Mouse (Mus musculus) thymus, adult 2 months (tissue): ENCODE results near the gene Rusc2. TPM values are rescaled to one million over a fixed set of nuclear protein-coding genes. Genes with fewer than 3 reads are reported as not detected.

Experiments used
- DNase-seq: peaks from one replicate; pipeline ENCODE4 v3.0.0; 2021
- H3K27ac ChIP-seq: fragments of 200-500 bp; 2 replicates; pipeline ENCODE4 v1.5.1; 2012; ENCODE audit warnings: low read length, control low read depth; ENCODE audit not compliant: control insufficient read depth, insufficient read depth
- H3K27me3 ChIP-seq: fragments of 200-500 bp; 2 replicates; pipeline ENCODE4 v1.6.1; 2012; ENCODE audit warnings: mild to moderate bottlenecking, low read length, moderate library complexity, mixed read lengths; ENCODE audit not compliant: control insufficient read depth, insufficient read depth
- H3K36me3 ChIP-seq: fragments of 200-500 bp; 2 replicates; pipeline ENCODE4 v1.6.1; 2012; ENCODE audit warnings: mild to moderate bottlenecking, low read length, moderate library complexity; ENCODE audit not compliant: control insufficient read depth, insufficient read depth
- H3K4me1 ChIP-seq: fragments of 200-500 bp; replicated peaks from 2 replicates; pipeline ENCODE4 v1.6.1; 2012; ENCODE audit warnings: low read length; ENCODE audit not compliant: control insufficient read depth, insufficient read depth
- H3K4me3 ChIP-seq: fragments of 200-500 bp; 2 replicates; pipeline ENCODE4 v1.5.1; 2012; ENCODE audit warnings: mild to moderate bottlenecking, low read length, control low read depth, moderate library complexity; ENCODE audit not compliant: control insufficient read depth, insufficient read depth
- CTCF ChIP-seq: fragments of 200-500 bp; IDR thresholded peaks from 2 replicates; pipeline ENCODE4 v1.5.1; 2012; ENCODE audit warnings: mild to moderate bottlenecking, control low read depth, low read length, moderate library complexity, borderline replicate concordance; ENCODE audit not compliant: control insufficient read depth, poor library complexity, insufficient read depth; ENCODE audit errors: extremely low read depth
- POLR2A ChIP-seq: fragments of 200-500 bp; IDR thresholded peaks from 2 replicates; pipeline ENCODE4 v1.6.1; 2012; ENCODE audit warnings: mild to moderate bottlenecking, low read length, control low read depth, moderate library complexity; ENCODE audit not compliant: control insufficient read depth, poor library complexity, insufficient read depth; ENCODE audit errors: extremely low read depth
- WGBS: fragments of 180-500 bp; shearing (Covaris S2); methylation state at CpG from one replicate; pipeline ENCODE4 v1.1.7; 2018; 5-methylcytosine and 5-hydroxymethylcytosine counted together
- polyA plus RNA-seq: library from polyadenylated mRNA; depleted of rRNA; stranded (reverse); fragments of >200 nt; gene quantifications from 2 replicates; pipeline ENCODE4 v1.2.3, GENCODE M21; 2012

The Rusc2 gene
- polyA plus RNA-seq, 1 experiment = 4.2 TPM

DNA sequence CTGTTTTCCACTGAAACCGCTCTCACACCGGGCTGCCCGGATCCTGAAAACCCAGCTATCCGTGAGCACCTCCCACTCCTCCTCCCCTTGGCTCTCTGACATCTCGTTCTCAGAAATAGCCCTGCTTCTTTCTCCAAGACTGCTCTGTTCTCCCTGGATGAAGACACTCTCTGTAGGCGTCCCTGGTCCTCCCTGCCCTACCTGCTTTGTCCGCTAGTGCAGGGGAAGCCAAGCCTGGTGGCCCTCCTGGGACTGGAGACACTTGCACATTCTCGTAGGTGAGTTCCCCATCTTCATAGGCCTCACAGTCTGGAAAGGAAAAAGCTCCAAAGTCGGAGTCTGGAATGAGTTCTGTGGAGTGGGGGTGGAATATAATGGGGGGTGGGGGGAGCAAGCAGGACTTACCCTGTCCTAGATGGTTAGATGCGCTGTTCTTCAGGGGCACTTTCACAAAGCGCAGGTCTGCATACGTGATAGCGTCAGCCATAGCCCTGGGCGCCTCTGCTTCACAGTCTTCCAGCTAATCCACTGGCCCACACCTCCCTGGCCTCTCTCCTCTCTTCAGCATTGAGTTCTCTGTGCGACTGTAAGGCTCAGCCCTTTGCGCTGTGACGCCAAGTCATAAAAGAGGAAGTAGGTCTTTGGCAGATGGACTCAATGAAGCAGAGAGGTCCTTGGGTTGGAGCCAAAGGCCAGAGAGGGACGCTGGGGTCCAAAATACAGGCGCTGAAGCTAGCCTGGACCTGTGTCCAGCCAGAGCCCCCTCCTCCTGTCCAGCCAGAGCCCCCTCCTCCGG is 72.5 kb downstream of the Rusc2 start, which contains the start of gene Cd72:
Gene Cd72, minus strand, starts transcription at position 588 of the 796 bp plus-strand sequence.
- DNase-seq = no peak
- peak; percentile 11; the same call in 1 of the 2 replicates for TF ChIP-seq CTCF
- TF ChIP-seq POLR2A = no peak
- peaks cover 50% of the 10 kb centered on the region for H3K4me1 ChIP-seq
- no peaks in the 10 kb centered on the region for H3K27me3 ChIP-seq
- H3K36me3 ChIP-seq = no peaks in the 10 kb centered on the region
- peak within 1 kb of the TSS; percentile 38 for H3K4me3 ChIP-seq
- 16% methylated on average over 20 of the region's 20 CpGs for WGBS
- H3K27ac ChIP-seq = no peak within 1 kb of the TSS

GRCm38 (mm10) chr4:43456470-43456869 is 74.7 kb downstream of the Rusc2 start:
- H3K4me1 ChIP-seq = peaks cover 50% of the 10 kb centered on the region
- DNase-seq = peak; percentile 76
- WGBS = 5% methylated on average over 4 of the region's 4 CpGs
- TF ChIP-seq POLR2A (no peak), CTCF (no peak)
- no peak overlapping the region for H3K4me3 ChIP-seq
- H3K36me3 ChIP-seq = no peaks in the 10 kb centered on the region
- H3K27ac ChIP-seq = peak overlapping the region; percentile 35
- H3K27me3 ChIP-seq = no peaks in the 10 kb centered on the region

DNA sequence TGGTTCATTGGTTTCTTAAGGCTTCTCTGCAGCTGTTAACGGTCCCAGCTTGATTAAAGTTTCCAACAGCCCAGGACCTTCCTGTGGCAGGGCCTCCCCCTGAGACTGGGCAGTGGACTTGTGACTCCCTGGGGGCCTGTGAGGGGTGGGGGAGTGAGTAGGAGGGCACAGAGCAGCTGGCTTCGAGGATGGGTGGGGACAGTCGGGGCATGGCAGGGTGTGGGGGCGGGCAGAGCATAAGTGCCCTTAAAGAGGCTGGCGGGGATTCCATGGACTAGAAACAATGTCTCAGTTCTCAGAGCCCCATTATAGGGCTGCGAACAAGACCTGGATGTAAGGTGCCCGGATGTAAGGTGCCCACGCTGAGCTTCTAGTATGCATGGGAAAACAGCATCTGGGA is 75.3 kb downstream of the Rusc2 start:
- TF ChIP-seq POLR2A (no peak), CTCF (no peak)

DNA sequence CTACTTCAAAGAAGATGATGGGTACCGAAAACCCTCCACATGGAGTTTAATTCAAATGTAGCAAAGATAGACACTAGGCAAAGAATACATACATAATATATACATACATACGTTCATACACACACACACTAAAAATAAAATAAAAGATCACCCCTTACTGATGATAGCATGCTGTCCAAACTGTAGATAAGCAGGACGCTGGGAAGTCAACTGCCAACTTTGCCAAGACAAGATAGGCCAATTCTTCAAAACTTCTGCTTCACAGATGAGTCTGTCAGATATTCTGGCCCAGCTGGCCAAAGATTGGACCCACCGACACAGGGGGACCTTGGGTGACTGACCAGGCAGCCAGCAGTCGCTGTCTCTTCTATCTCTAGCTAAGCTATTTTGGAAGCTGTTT is 81.3 kb downstream of the Rusc2 start:
- no peak for TF ChIP-seq CTCF
- Histone ChIP-seq H3K4me1 (peaks cover 11% of the 10 kb centered on the region), H3K36me3 (no peaks in the 10 kb centered on the region), H3K4me3 (no peak overlapping the region), H3K27me3 (no peaks in the 10 kb centered on the region), H3K27ac (no peak overlapping the region)
- DNase-seq = no peak
- WGBS = 98% methylated on average over 5 of the region's 5 CpGs

More for the DNA sequence above, 75.3 kb downstream of the Rusc2 start:
- Histone ChIP-seq H3K27ac (peak overlapping the region; percentile 35), H3K27me3 (no peaks in the 10 kb centered on the region), H3K4me3 (no peak overlapping the region), H3K36me3 (no peaks in the 10 kb centered on the region), H3K4me1 (peaks cover 50% of the 10 kb centered on the region)
- no peak for DNase-seq
- WGBS = 7% methylated on average over 8 of the region's 8 CpGs

DNA sequence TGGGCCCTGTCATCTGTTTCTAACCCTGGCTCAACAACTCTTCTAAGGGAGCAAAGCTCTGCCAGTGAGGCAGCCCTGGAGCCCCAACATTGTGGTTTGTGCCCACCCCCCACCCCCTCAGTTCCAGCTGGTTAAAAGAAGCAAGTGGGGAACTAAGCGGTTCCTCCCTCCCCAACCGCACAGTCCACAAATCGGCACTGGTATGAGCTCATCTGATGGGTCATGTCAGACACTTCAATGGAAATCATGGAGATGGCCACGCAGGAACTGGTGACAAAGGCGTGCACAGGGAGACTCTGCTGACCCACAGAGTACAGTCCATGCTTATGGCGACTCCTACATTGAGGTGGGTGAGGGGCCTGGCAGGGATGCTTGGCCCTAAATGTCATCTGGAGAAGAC is 84.2 kb downstream of the Rusc2 start:
- Histone ChIP-seq H3K4me3 (no peak overlapping the region), H3K36me3 (no peaks in the 10 kb centered on the region), H3K27me3 (no peaks in the 10 kb centered on the region), H3K4me1 (peaks cover 11% of the 10 kb centered on the region), H3K27ac (no peak overlapping the region)
- 21% methylated on average over 6 of the region's 6 CpGs for WGBS
- no peak for TF ChIP-seq POLR2A
- no peak for TF ChIP-seq CTCF
- DNase-seq = no peak

DNA sequence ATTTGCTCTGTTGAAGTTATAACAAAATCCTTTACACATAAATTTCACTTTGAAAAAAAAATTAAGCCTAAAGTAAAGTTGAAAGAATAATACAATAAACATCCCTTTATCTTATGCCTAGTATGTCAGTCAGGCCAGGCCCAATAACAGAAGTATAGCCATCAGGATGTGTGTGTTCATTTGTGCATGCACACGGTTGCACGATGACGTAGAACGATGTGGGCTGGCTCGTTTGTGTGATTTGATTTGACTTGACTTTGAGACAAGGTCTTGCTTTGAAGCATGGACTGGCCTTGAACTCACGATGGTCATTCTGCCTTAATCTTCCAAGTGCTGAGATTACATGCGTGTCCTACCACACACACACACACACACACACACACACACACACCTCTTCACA is 85.1 kb downstream of the Rusc2 start:
- H3K4me1 ChIP-seq = peaks cover 11% of the 10 kb centered on the region
- H3K27ac ChIP-seq = no peak overlapping the region
- no peak for TF ChIP-seq POLR2A
- TF ChIP-seq CTCF = no peak
- no peak for DNase-seq
- H3K36me3 ChIP-seq = no peaks in the 10 kb centered on the region
- H3K4me3 ChIP-seq = no peak overlapping the region
- H3K27me3 ChIP-seq = no peaks in the 10 kb centered on the region
- 90% methylated on average over 7 of the region's 7 CpGs for WGBS
